Mouse (Mus musculus) limb, embryonic 11.5 days (tissue): ENCODE data around the gene Gsdmc3. TPM values are rescaled to one million over a fixed set of nuclear protein-coding genes. Genes with fewer than 3 reads are reported as not detected.
A peak's percentile ranks its signal among the peaks of the same experiment; 100 is the strongest.
"Not testable (repeated sequence)": the region's sequence is repeated elsewhere in the genome, so short reads cannot be mapped to it uniquely, and the experiment has no call there.

Experiments used
- ATAC-seq: fragments of 200-750 bp; cut with Nextera tagmentation; 2 replicates; pipeline ENCODE4 v1.8.0; 2017; ENCODE audit warnings: low read depth; ENCODE audit not compliant: insufficient number of reproducible peaks, low FRiP score, low TSS enrichment
- DNase-seq: peaks from one replicate; pipeline ENCODE4 v3.0.0-alpha.2; 2015; ENCODE audit warnings: low spot score
- H3K27ac ChIP-seq: fragments of 300-500 bp; sonication (generic); replicated peaks from 2 replicates; pipeline ENCODE4 v1.5.1; 2014; ENCODE audit warnings: low read depth, mild to moderate bottlenecking, low read length
- H3K27me3 ChIP-seq: fragments of 300-500 bp; sonication (generic); 2 replicates; pipeline ENCODE4 v1.6.1; 2014; ENCODE audit warnings: mild to moderate bottlenecking, low read length, mixed read lengths; ENCODE audit not compliant: control insufficient read depth, insufficient read depth
- H3K36me3 ChIP-seq: fragments of 300-500 bp; sonication (generic); 2 replicates; pipeline ENCODE4 v1.6.1; 2014; ENCODE audit warnings: mild to moderate bottlenecking, low read length, moderate library complexity, mixed read lengths; ENCODE audit not compliant: control insufficient read depth, insufficient read depth
- H3K4me1 ChIP-seq: fragments of 300-500 bp; sonication (generic); 2 replicates; pipeline ENCODE4 v1.6.1; 2014; ENCODE audit warnings: low read length, mixed read lengths; ENCODE audit not compliant: control insufficient read depth, insufficient read depth
- H3K4me2 ChIP-seq: fragments of 300-500 bp; sonication (generic); 2 replicates; pipeline ENCODE4 v1.6.1; 2014; ENCODE audit warnings: low read depth, mild to moderate bottlenecking, moderate library complexity; ENCODE audit not compliant: severe bottlenecking
- H3K4me3 ChIP-seq: fragments of 300-500 bp; sonication (generic); 2 replicates; pipeline ENCODE4 v1.5.1; 2014; ENCODE audit warnings: low read depth, low read length
- H3K9ac ChIP-seq: fragments of 300-500 bp; sonication (generic); 2 replicates; pipeline ENCODE4 v1.6.1; 2014; ENCODE audit warnings: mild to moderate bottlenecking, low read length
- H3K9me3 ChIP-seq: fragments of 300-500 bp; sonication (generic); 2 replicates; pipeline ENCODE4 v1.6.1; 2016; ENCODE audit warnings: low read length; ENCODE audit not compliant: control insufficient read depth
- WGBS: fragments of 180-500 bp; shearing (Covaris S2); extraction: QIAGEN DNeasy Blood & Tissue Kit; methylation state at CpG from one replicate; pipeline ENCODE4 v1.1.7; 2014; 5-methylcytosine and 5-hydroxymethylcytosine counted together
- polyA plus RNA-seq: library from polyadenylated mRNA; unstranded; fragments of >200 nt; fragmentation: Nextera tagmentation; extraction: Ambion mirVana; gene quantifications from 2 replicates; pipeline ENCODE4 v1.2.1, GENCODE M21; 2014

Gene Gsdmc3
- polyA plus RNA-seq, 1 experiment from 2014 or later, result not detected

DNA sequence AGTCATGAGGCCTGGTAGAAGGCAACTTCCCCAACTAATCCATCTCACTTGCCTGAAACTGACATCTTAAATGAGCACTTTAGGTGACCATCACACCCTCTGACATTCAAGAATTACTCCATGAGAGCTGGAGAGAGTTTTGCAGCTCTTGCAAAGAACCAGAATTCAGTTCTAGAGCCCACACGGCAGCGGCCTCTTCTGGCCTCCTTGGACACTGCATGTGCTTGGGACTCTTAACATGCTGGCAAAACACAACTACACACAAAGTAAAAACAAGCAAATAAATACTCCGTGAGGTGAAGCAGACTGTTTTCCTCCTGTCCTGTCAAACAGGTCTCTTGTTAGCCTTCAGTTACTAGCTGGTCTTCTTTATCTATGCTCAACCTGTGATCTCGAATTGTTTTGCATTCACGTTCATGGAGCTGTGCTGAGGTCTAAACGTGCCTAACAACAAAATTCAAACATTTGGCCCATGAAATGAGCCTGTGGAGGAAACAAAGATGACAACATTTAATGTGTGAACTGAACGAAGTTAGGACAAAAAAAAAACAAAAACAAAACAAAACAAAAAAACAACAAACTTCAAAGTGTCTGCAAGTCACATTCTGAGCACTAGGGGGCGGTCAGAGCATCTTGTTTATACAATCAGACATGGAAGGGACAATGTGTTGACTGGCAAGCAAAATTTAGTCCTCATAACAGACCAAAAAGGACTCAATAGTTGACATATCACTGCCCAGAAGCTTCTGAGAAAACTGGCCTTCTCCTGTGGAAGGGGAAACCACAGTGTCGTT lies 17.4 kb upstream of the Gsdmc3 start:
- H3K9me3 ChIP-seq, H3K9ac ChIP-seq, H3K36me3 ChIP-seq, H3K4me2 ChIP-seq, H3K27me3 ChIP-seq, H3K4me1 ChIP-seq, H3K4me3 ChIP-seq, H3K27ac ChIP-seq, ATAC-seq: not testable (repeated sequence)
- WGBS, result 40% methylated on average over 9 of the region's 9 CpGs
- DNase-seq, result peak; percentile 69

DNA sequence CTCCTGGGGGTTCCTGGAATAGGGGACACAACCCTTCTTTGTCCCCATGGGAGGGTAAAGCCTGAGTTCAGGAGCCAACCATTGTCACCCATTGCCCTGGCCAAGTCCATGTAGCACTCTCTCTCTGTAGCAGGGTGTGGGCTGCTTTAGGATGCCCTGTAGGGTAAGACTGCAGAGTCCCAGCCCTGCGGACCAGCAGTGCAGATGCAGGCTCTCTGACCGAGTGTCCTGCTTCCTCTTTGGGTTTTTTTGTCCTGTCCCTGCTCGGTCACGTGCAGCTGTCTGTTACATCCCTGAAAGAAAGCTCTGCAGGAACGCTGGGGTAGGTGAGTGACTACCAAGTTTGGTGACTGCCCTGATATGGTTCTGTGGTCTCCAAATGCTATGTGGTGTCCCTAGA lies 10.1 kb upstream of the Gsdmc3 start:
- not testable (repeated sequence) for H3K4me2 ChIP-seq, H3K4me3 ChIP-seq, H3K27ac ChIP-seq, H3K27me3 ChIP-seq, DNase-seq, H3K9me3 ChIP-seq, H3K36me3 ChIP-seq, ATAC-seq, H3K4me1 ChIP-seq, H3K9ac ChIP-seq
- 80% methylated on average over 4 of the region's 5 CpGs for WGBS

DNA sequence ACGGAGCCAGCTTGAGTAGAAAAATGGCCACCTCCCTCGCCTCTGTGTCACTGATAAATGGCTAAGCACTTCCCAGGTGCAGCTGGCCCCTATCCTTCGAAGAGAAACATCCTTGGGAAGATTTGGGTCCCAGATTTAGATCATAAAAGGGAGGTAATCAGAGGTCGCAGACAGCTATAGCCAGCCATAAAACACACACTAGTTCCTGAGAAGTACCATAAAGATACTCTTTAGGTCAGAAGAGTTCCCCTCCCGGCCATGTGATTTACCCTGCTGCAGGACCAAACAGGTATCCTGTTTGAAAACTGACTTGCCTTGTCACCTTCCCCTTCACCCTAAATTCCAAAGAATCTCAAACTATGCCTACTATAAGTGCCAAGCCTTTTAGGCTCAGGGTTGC lies 9.6 kb upstream of the Gsdmc3 start:
- not testable (repeated sequence) for H3K4me3 ChIP-seq, H3K9ac ChIP-seq, H3K4me1 ChIP-seq, H3K27ac ChIP-seq, ATAC-seq, DNase-seq, H3K4me2 ChIP-seq, H3K9me3 ChIP-seq, H3K27me3 ChIP-seq, H3K36me3 ChIP-seq
- no CpG with 5 or more reads among the region's 5 CpGs for WGBS

DNA sequence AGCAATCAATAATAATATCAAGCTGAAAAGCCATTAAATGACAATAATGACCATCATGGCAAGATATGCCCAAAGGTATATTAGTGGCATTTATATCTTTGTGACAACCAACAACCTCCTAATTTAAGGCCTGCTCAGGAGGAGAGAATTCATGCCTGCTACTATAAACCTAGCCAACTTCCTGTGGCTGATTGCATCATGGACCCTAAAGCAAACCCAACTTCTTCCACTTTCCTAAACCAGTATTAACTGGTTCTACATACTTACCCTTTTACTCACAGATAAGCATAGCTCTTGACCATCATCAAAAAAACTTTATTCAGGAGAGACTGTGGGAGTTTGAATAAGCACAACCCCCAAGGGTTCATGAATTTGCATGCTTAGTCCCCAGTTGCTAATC lies 2.2 kb downstream of the Gsdmc3 start:
- not testable (repeated sequence) for H3K9me3 ChIP-seq, H3K4me1 ChIP-seq, H3K9ac ChIP-seq, ATAC-seq, H3K4me2 ChIP-seq, H3K27ac ChIP-seq, H3K27me3 ChIP-seq, H3K36me3 ChIP-seq, DNase-seq, H3K4me3 ChIP-seq

DNA sequence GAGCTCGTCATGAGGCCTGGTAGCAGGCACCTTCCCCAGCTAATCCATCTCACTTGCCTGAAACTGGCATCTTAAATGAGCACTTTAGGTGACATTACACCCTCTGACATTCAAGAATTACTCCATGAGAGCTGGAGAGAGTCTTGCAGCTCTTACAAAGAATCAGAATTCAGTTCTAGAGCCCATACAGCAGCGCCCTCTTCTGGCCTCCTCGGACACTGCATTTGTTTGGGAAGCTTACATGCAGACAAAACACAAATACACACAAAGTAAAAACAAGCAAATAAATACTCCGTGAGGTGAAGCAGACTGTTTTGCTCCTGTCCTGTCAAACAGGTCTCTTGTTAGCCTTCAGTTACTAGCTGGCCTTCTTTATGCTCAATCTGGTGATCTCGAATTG lies 16.4 kb downstream of the Gsdmc3 start:
- not testable (repeated sequence) for H3K9me3 ChIP-seq, H3K27me3 ChIP-seq, H3K9ac ChIP-seq, ATAC-seq, H3K4me2 ChIP-seq, H3K4me3 ChIP-seq, H3K36me3 ChIP-seq, H3K4me1 ChIP-seq, H3K27ac ChIP-seq
- DNase-seq, result peak; percentile 64
- WGBS, result 39% methylated on average over 5 of the region's 5 CpGs

Other genes with a start within 250 kb of the Gsdmc3 start
- gene Gsdmc2, start 33.4 kb downstream of the Gsdmc3 start, polyA plus RNA-seq, result not detected in 2 replicates
- not detected in 2 replicates for gene Gsdmc4, start 33.7 kb upstream of the Gsdmc3 start, polyA plus RNA-seq
- gene Fam49b, start 181.9 kb upstream of the Gsdmc3 start, polyA plus RNA-seq, result 80.6 and 84.0 TPM in 2 replicates